Mouse (Mus musculus) liver, embryonic 16.5 days (tissue): ENCODE data around the gene Spata33. TPM values are rescaled to one million over a fixed set of nuclear protein-coding genes. Genes with fewer than 3 reads are reported as not detected.
"Not testable (repeated sequence)": the region's sequence is repeated elsewhere in the genome, so short reads cannot be mapped to it uniquely, and the experiment has no call there.

Experiments used
- ATAC-seq: fragments of 200-750 bp; cut with Nextera tagmentation; 2 replicates; pipeline ENCODE4 v1.8.0; 2017; ENCODE audit warnings: low read depth, mild to moderate bottlenecking, moderate number of reproducible peaks, moderate library complexity
- H3K27ac ChIP-seq: fragments of 300-500 bp; sonication (generic); 2 replicates; pipeline ENCODE4 v1.5.1; 2014; ENCODE audit warnings: mild to moderate bottlenecking, low read length
- H3K27me3 ChIP-seq: fragments of 300-500 bp; sonication (generic); 2 replicates; pipeline ENCODE4 v1.6.1; 2014; ENCODE audit warnings: low read depth, low read length, mixed read lengths; ENCODE audit not compliant: control insufficient read depth, insufficient read depth
- H3K36me3 ChIP-seq: fragments of 300-500 bp; sonication (generic); 2 replicates; pipeline ENCODE4 v1.6.1; 2014; ENCODE audit warnings: mild to moderate bottlenecking; ENCODE audit not compliant: control insufficient read depth, insufficient read depth
- H3K4me1 ChIP-seq: fragments of 300-500 bp; sonication (generic); 2 replicates; pipeline ENCODE4 v1.6.1; 2014; ENCODE audit warnings: low read depth, low read length, mixed read lengths; ENCODE audit not compliant: control insufficient read depth
- H3K4me2 ChIP-seq: fragments of 300-500 bp; sonication (generic); 2 replicates; pipeline ENCODE4 v1.6.1; 2014; ENCODE audit warnings: low read depth, low read length, mixed read lengths
- H3K4me3 ChIP-seq: fragments of 300-500 bp; sonication (generic); 2 replicates; pipeline ENCODE4 v1.5.1; 2014; ENCODE audit warnings: low read depth, mild to moderate bottlenecking, low read length
- H3K9ac ChIP-seq: fragments of 300-500 bp; sonication (generic); 2 replicates; pipeline ENCODE4 v1.6.1; 2014; ENCODE audit warnings: low read depth, low read length
- H3K9me3 ChIP-seq: fragments of 300-500 bp; sonication (generic); replicated peaks from 2 replicates; pipeline ENCODE4 v1.6.1; 2016; ENCODE audit warnings: low read length; ENCODE audit not compliant: control insufficient read depth
- WGBS: fragments of 180-500 bp; shearing (Covaris S2); extraction: QIAGEN DNeasy Blood & Tissue Kit; methylation state at CpG from one replicate; pipeline ENCODE4 v1.1.7; 2014; ENCODE audit not compliant: insufficient replicate concordance; 5-methylcytosine and 5-hydroxymethylcytosine counted together
- polyA plus RNA-seq: library from polyadenylated mRNA; unstranded; fragments of >200 nt; fragmentation: Nextera tagmentation; extraction: Ambion mirVana; gene quantifications from 2 replicates; pipeline ENCODE4 v1.2.1, GENCODE M21; 2015

Spata33 gene
- polyA plus RNA-seq, 1 experiment from 2014 or later = 0.14 TPM

GRCm38 (mm10) chr8:123250940-123251339, 38.3 kb downstream of the Spata33 start:
- no peak overlapping the region for H3K4me2 ChIP-seq
- H3K9me3 ChIP-seq = no peaks in the 10 kb centered on the region
- ATAC-seq = no peak
- H3K4me3 ChIP-seq = no peak overlapping the region
- H3K9ac ChIP-seq = no peak overlapping the region
- no peak overlapping the region for H3K27ac ChIP-seq
- H3K27me3 ChIP-seq = no peaks in the 10 kb centered on the region
- peaks cover 11% of the 10 kb centered on the region for H3K36me3 ChIP-seq
- peaks cover 24% of the 10 kb centered on the region for H3K4me1 ChIP-seq
- 79% methylated on average over 5 of the region's 5 CpGs for WGBS

DNA sequence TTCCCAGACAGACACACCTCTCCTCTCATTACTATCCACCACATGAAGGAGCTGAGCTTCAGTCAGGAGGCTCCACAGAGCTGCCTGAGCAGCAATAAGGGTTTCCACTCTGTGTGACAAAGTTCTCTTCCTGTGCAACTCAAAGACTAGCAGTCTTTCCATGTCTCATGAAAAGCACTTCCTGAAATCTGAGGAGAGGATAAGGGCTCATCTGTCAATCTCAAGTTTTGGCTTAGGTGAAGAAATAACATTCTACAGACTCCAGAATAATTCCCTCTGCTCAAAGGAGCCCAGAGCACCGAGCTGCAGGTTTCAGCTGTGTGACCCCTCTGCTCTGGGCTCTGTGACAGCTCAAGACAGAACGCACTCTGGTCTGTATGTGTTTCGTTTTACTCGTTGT, 40.3 kb downstream of the Spata33 start:
- peak overlapping the region; percentile 18; the same call in 1 of the 2 replicates for H3K27ac ChIP-seq
- peak overlapping the region; percentile 97 for H3K9ac ChIP-seq
- peak overlapping the region; percentile 96 for H3K4me2 ChIP-seq
- 45% methylated on average over 4 of the region's 4 CpGs for WGBS
- peaks cover 15% of the 10 kb centered on the region for H3K36me3 ChIP-seq
- no peaks in the 10 kb centered on the region for H3K27me3 ChIP-seq
- H3K4me1 ChIP-seq = peaks cover 25% of the 10 kb centered on the region
- ATAC-seq = no peak
- no peaks in the 10 kb centered on the region for H3K9me3 ChIP-seq
- peak overlapping the region; percentile 99 for H3K4me3 ChIP-seq

- H3K36me3 ChIP-seq = peaks cover 15% of the 10 kb centered on the region
Observed at GRCm38 (mm10) chr8:123253451-123254098, 40.9 kb downstream of the Spata33 start.

GRCm38 (mm10) chr8:123254099-123254885, 41.7 kb downstream of the Spata33 start, which contains the start of the genes Zfp276 and Vps9d1:
Zfp276 (plus strand) TSS chr8:123254195.
Vps9d1 (minus strand) TSS chr8:123254348.
- Histone ChIP-seq H3K36me3 (peaks cover 18% of the 10 kb centered on the region), H3K27ac (peak within 1 kb of the TSS; percentile 87), H3K4me2 (peak within 1 kb of the TSS; percentile 96), H3K4me3 (peak within 1 kb of the TSS; percentile 99), H3K4me1 (peaks cover 25% of the 10 kb centered on the region), H3K27me3 (no peaks in the 10 kb centered on the region), H3K9me3 (no peaks in the 10 kb centered on the region), H3K9ac (peak within 1 kb of the TSS; percentile 97)
- ATAC-seq = peak; percentile 96
- under 1% methylated on average over 98 of the region's 99 CpGs for WGBS

More at GRCm38 (mm10) chr8:123253451-123254098, 40.9 kb downstream of the Spata33 start:
- ATAC-seq = peak; percentile 18
- peak overlapping the region; percentile 99 for H3K4me3 ChIP-seq
- H3K27ac ChIP-seq = peak overlapping the region; percentile 81
- no peaks in the 10 kb centered on the region for H3K9me3 ChIP-seq
- peak overlapping the region; percentile 97 for H3K9ac ChIP-seq
- H3K27me3 ChIP-seq = no peaks in the 10 kb centered on the region
- H3K4me2 ChIP-seq = peak overlapping the region; percentile 96
- WGBS = under 1% methylated on average over 40 of the region's 40 CpGs
- peaks cover 25% of the 10 kb centered on the region for H3K4me1 ChIP-seq

GRCm38 (mm10) chr8:123255170-123255569, 42.5 kb downstream of the Spata33 start:
- Histone ChIP-seq H3K36me3 (peaks cover 19% of the 10 kb centered on the region), H3K4me3 (peak overlapping the region; percentile 99), H3K4me2 (peak overlapping the region; percentile 96), H3K27me3 (no peaks in the 10 kb centered on the region), H3K27ac (no peak overlapping the region; the same call in 1 of the 2 replicates), H3K9ac (peak overlapping the region; percentile 97), H3K9me3 (no peaks in the 10 kb centered on the region), H3K4me1 (peaks cover 25% of the 10 kb centered on the region)
- WGBS = 58% methylated on average over 6 of the region's 6 CpGs
- no peak for ATAC-seq

DNA sequence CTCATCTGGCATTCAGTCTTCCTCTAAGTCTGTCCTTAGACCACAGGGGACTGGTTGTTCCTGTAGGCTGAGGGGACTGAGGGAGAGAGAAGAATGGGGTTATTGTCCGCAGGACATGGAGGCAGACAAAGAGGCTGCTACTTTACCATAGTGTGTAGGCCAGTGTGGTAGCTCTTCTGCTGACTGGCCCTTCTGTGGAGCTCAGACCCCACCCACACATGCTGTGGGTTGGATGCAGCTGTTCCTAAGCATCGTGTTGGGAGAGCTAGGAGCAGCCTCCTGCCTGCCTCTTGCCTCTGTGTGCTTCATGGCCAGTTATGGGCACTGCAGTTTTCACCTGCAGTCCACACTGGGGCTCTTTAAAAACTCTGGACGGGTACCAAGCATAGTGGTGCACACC, 44.5 kb downstream of the Spata33 start:
- no peak for ATAC-seq
- H3K9ac ChIP-seq = no peak overlapping the region
- H3K4me3 ChIP-seq = no peak overlapping the region
- WGBS = 79% methylated on average over 3 of the region's 3 CpGs
- H3K4me2 ChIP-seq = no peak overlapping the region
- H3K9me3 ChIP-seq = no peaks in the 10 kb centered on the region
- no peaks in the 10 kb centered on the region for H3K27me3 ChIP-seq
- H3K4me1 ChIP-seq = peaks cover 25% of the 10 kb centered on the region
- no peak overlapping the region for H3K27ac ChIP-seq
- H3K36me3 ChIP-seq = peaks cover 12% of the 10 kb centered on the region

GRCm38 (mm10) chr8:123257593-123257992, 45.0 kb downstream of the Spata33 start:
- not testable (repeated sequence) for ATAC-seq

GRCm38 (mm10) chr8:123267926-123268656, 55.5 kb downstream of the Spata33 start:
- Histone ChIP-seq H3K4me3 (no peak overlapping the region), H3K4me1 (no peaks in the 10 kb centered on the region), H3K9ac (no peak overlapping the region), H3K27ac (no peak overlapping the region), H3K9me3 (no peaks in the 10 kb centered on the region), H3K36me3 (peaks cover 27% of the 10 kb centered on the region), H3K4me2 (no peak overlapping the region), H3K27me3 (no peaks in the 10 kb centered on the region)
- 76% methylated on average over 14 of the region's 14 CpGs for WGBS
- peak; percentile 51 for ATAC-seq

More at GRCm38 (mm10) chr8:123257593-123257992, 45.0 kb downstream of the Spata33 start:
- H3K4me2 ChIP-seq, H3K27ac ChIP-seq, H3K27me3 ChIP-seq, H3K4me3 ChIP-seq, H3K9ac ChIP-seq, H3K9me3 ChIP-seq: not testable (repeated sequence)
- peaks cover 12% of the 10 kb centered on the region for H3K36me3 ChIP-seq
- peaks cover 22% of the 10 kb centered on the region for H3K4me1 ChIP-seq
- WGBS = 84% methylated on average over 8 of the region's 8 CpGs
